Mouse (Mus musculus): ENCODE results near the gene Nans. TPM values are rescaled to one million over a fixed set of nuclear protein-coding genes. Genes with fewer than 3 reads are reported as not detected.

The Nans gene
- polyA plus RNA-seq (2014; fragmentation: Nextera tagmentation; extraction: Ambion mirVana) = 64.0 and 65.8 TPM in 2 replicates

DNA sequence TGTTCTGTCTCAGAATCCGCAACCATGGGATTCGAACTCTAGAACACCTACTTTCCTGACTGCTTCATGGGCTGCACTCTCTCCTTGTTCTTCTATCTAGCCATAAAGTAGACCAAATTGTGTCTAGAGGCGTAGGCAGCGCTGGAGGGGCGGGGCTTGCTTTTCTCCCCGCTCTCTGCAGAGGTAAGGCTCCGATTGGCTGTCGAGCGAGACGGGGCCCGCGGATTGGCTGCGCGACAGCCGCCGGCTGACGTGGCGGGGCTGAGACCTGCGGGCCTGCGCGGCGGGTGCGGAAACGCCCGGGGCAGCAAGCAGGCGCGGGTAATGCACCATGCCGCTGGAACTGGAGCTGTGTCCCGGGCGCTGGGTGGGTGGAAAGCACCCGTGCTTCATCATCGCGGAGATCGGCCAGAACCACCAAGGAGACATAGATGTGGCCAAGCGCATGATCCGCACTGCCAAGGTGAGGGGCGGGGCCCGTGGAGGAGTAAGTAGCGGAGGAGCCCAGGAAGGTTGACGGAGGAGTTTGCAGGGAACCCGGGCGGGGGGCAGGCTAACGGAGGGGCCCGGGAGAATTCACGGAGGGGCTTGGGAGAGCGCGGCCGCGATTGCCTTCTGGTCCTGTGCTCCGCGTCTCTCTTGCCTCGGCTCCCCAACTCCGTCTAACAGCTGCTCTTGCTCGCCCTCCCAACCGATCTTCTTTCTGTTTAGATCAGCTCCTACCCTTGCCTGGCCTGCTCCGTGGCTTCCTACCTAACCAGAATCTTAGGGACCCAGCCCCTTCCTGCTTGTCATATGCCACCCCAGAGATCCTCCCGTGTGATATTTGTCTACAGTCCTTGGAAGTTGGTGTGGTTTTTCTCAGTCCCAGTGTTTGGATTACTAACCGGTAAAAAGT is at the start of gene Nans:
TSS of gene Nans (plus strand) at position 221 of the 898 bp plus-strand sequence.
- Histone ChIP-seq H3K36me3 (ENCODE audit: control insufficient read depth, insufficient read depth, low read length) (peaks cover 17% of the 10 kb centered on the region), H3K9ac (ENCODE audit: low read depth, low read length) (peak within 1 kb of the TSS; percentile 80), H3K9me3 (ENCODE audit: control insufficient read depth, low read length) (no peaks in the 10 kb centered on the region), H3K4me2 (replicated peaks; ENCODE audit: low read depth, low read length) (peak within 1 kb of the TSS; percentile 87), H3K4me1 (ENCODE audit: control insufficient read depth, insufficient read depth, low read length) (peaks cover 8% of the 10 kb centered on the region; the same call in 1 of the 2 replicates), H3K27ac (ENCODE audit: low read depth, low read length) (peak within 1 kb of the TSS; percentile 51), H3K27me3 (ENCODE audit: control insufficient read depth, insufficient read depth, low read length) (no peaks in the 10 kb centered on the region), H3K4me3 (ENCODE audit: low read length) (peak within 1 kb of the TSS; percentile 85)
- WGBS = under 1% methylated on average over 58 of the region's 58 CpGs
- ATAC-seq (ENCODE audit: low FRiP score, low TSS enrichment) = peak; percentile 97

DNA sequence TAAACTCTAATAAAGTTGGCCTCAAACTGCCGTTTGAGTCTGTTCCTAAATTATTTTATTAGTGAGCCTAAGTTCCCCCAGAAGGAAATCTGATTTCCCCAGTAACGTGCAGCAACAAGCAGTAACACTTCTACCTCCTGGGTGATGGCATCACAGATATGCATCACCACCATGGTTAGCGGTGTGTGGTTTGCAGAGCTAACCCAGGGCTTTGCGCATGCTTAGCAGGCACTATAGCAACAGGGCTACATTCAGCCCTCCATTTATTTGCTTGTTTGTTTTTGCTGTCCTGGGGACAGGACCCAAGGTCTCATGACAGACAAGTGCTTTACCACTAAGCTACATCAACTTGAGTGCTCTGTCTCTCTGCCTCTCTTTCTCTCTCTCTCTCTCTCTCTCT is 46.5 kb upstream of the Nans start:
- Histone ChIP-seq H3K4me2 (replicated peaks; ENCODE audit: low read depth, low read length) (no peak overlapping the region), H3K36me3 (ENCODE audit: control insufficient read depth, insufficient read depth, low read length) (no peaks in the 10 kb centered on the region), H3K9ac (ENCODE audit: low read depth, low read length) (no peak overlapping the region), H3K9me3 (ENCODE audit: control insufficient read depth, low read length) (no peaks in the 10 kb centered on the region), H3K27ac (ENCODE audit: low read depth, low read length) (no peak overlapping the region), H3K4me3 (ENCODE audit: low read length) (no peak overlapping the region), H3K4me1 (ENCODE audit: control insufficient read depth, insufficient read depth, low read length) (no peaks in the 10 kb centered on the region), H3K27me3 (ENCODE audit: control insufficient read depth, insufficient read depth, low read length) (no peaks in the 10 kb centered on the region)
- WGBS = 52% methylated on average over 4 of the region's 4 CpGs
- ATAC-seq (ENCODE audit: low FRiP score, low TSS enrichment) = no peak

DNA sequence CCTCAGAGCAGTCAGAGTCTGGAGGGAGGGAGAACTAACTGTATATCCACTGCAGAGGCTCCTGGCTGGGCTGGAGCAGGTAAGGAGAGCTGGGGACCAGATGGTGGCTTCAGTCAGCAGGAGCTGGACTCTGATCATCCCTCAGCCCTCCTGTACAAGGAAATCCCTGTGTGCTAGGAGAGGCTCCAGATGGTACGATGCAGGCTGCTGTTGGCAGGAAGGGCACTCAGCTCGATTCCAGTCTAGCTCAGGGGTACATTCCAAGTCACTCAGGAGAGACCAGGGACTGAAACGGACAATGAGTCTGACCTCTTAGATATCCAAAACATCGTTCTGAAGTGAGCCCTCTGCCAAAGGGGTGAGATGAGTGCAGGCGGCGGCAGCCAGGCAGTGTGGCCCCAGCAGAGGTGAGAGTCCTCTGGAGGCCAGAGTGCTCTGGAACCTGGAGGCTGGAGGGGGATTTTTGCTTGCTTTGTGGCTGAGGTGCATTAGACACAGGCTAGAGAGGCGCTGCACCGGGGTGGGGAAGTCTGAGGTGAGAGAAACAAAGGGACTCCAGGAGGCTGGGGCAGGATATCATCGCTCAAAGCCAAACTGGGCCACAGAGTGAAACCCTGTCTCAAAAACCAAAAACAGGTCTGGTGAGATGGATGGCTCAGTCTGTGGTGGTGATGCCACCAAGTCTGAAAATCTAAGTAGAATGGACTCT is 43.7 kb upstream of the Nans start:
- no peaks in the 10 kb centered on the region for H3K36me3 ChIP-seq (ENCODE audit: control insufficient read depth, insufficient read depth, low read length)
- no peaks in the 10 kb centered on the region for H3K9me3 ChIP-seq (ENCODE audit: control insufficient read depth, low read length)
- no peak overlapping the region for H3K4me2 ChIP-seq (replicated peaks; ENCODE audit: low read depth, low read length)
- H3K4me3 ChIP-seq (ENCODE audit: low read length) = no peak overlapping the region
- H3K9ac ChIP-seq (ENCODE audit: low read depth, low read length) = no peak overlapping the region
- H3K27ac ChIP-seq (ENCODE audit: low read depth, low read length) = no peak overlapping the region
- WGBS = 38% methylated on average over 9 of the region's 9 CpGs
- H3K27me3 ChIP-seq (ENCODE audit: control insufficient read depth, insufficient read depth, low read length) = no peaks in the 10 kb centered on the region
- ATAC-seq (ENCODE audit: low FRiP score, low TSS enrichment) = no peak
- no peaks in the 10 kb centered on the region for H3K4me1 ChIP-seq (ENCODE audit: control insufficient read depth, insufficient read depth, low read length)

DNA sequence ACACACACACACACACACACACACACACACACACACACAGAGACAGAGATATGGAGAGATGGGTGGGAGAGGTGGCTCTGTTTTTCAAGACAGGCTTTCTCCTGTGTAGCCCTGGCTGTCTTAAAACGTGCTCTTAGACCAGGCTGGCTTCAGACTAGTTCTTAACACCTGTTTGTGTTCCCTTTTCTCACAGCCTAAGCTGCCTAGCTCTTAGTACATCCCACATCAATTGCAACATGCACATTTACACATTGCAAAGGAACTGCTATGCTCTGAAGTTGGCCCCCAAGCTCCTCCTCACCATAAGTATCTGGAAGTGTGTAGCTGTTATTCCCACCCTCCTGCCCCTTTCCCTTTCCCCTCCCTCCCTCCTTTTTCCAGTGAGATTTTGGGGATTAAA is 41.6 kb upstream of the Nans start:
- no peak overlapping the region for H3K27ac ChIP-seq (ENCODE audit: low read depth, low read length)

DNA sequence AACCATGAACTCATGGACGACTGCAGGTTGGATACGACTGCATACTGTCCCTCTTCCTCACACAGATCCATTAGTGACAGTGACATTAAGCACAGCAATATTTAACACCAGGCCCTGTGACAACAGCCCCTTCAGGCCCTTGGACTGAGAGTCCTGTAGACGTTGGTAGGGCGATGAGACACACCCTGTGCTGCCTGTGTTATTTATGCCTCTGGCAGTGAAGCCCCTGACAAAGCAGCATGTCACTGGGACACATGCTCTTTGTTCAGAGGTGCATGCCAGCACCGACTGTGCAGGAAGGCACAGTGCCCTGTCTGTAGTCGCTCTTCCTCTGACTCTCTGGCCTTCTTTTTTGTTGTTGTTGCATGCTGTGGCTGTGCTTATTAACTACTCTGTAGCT is 40.2 kb upstream of the Nans start:
- no peaks in the 10 kb centered on the region for H3K9me3 ChIP-seq (ENCODE audit: control insufficient read depth, low read length)
- no peak overlapping the region for H3K4me3 ChIP-seq (ENCODE audit: low read length)
- no peak for ATAC-seq (ENCODE audit: low FRiP score, low TSS enrichment)
- no peak overlapping the region for H3K27ac ChIP-seq (ENCODE audit: low read depth, low read length)
- no peak overlapping the region for H3K9ac ChIP-seq (ENCODE audit: low read depth, low read length)
- H3K4me2 ChIP-seq (replicated peaks; ENCODE audit: low read depth, low read length) = no peak overlapping the region
- no peaks in the 10 kb centered on the region for H3K27me3 ChIP-seq (ENCODE audit: control insufficient read depth, insufficient read depth, low read length)
- WGBS = 58% methylated on average over 6 of the region's 6 CpGs
- H3K4me1 ChIP-seq (ENCODE audit: control insufficient read depth, insufficient read depth, low read length) = peaks cover 9% of the 10 kb centered on the region
- H3K36me3 ChIP-seq (ENCODE audit: control insufficient read depth, insufficient read depth, low read length) = no peaks in the 10 kb centered on the region

More for the DNA sequence above, 41.6 kb upstream of the Nans start:
- Histone ChIP-seq H3K4me2 (replicated peaks; ENCODE audit: low read depth, low read length) (no peak overlapping the region), H3K9me3 (ENCODE audit: control insufficient read depth, low read length) (no peaks in the 10 kb centered on the region), H3K4me1 (ENCODE audit: control insufficient read depth, insufficient read depth, low read length) (no peaks in the 10 kb centered on the region), H3K4me3 (ENCODE audit: low read length) (no peak overlapping the region), H3K36me3 (ENCODE audit: control insufficient read depth, insufficient read depth, low read length) (no peaks in the 10 kb centered on the region), H3K27me3 (ENCODE audit: control insufficient read depth, insufficient read depth, low read length) (no peaks in the 10 kb centered on the region), H3K9ac (ENCODE audit: low read depth, low read length) (no peak overlapping the region)
- no peak for ATAC-seq (ENCODE audit: low FRiP score, low TSS enrichment)
- 76% methylated on average over 1 of the region's 1 CpGs for WGBS

DNA sequence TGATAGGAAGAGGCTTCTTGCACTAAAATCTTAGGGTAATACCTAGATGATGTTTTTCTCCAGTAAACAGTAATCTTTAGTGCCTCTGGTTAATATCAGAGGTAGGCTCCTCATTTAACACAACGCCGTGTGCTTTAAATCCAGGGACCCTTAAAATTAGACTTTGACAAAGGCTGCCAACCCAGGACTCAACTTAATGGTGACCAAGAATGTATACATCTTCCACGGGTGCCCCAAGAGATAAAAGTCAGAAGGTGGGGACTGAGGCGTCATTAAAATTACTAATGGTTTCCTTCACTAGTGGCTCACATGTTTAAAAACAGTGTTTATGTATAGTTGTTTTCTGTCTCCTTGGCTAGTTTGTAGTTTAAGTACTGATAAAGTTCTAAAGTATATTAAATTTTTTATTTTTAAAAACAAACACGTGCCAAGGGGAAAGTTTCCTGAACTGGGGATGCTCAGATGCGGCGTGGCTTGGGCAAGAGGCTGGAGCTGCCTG is 39.0 kb upstream of the Nans start:
- peaks cover 11% of the 10 kb centered on the region for H3K4me1 ChIP-seq (ENCODE audit: control insufficient read depth, insufficient read depth, low read length)
- H3K4me3 ChIP-seq (ENCODE audit: low read length) = peak overlapping the region; percentile 96
- no peaks in the 10 kb centered on the region for H3K27me3 ChIP-seq (ENCODE audit: control insufficient read depth, insufficient read depth, low read length)
- 31% methylated on average over 7 of the region's 7 CpGs for WGBS
- H3K27ac ChIP-seq (ENCODE audit: low read depth, low read length) = peak overlapping the region; percentile 99
- H3K36me3 ChIP-seq (ENCODE audit: control insufficient read depth, insufficient read depth, low read length) = no peaks in the 10 kb centered on the region
- peak overlapping the region; percentile 58 for H3K4me2 ChIP-seq (replicated peaks; ENCODE audit: low read depth, low read length)
- H3K9ac ChIP-seq (ENCODE audit: low read depth, low read length) = peak overlapping the region; percentile 100
- no peak for ATAC-seq (ENCODE audit: low FRiP score, low TSS enrichment)
- no peaks in the 10 kb centered on the region for H3K9me3 ChIP-seq (ENCODE audit: control insufficient read depth, low read length)

DNA sequence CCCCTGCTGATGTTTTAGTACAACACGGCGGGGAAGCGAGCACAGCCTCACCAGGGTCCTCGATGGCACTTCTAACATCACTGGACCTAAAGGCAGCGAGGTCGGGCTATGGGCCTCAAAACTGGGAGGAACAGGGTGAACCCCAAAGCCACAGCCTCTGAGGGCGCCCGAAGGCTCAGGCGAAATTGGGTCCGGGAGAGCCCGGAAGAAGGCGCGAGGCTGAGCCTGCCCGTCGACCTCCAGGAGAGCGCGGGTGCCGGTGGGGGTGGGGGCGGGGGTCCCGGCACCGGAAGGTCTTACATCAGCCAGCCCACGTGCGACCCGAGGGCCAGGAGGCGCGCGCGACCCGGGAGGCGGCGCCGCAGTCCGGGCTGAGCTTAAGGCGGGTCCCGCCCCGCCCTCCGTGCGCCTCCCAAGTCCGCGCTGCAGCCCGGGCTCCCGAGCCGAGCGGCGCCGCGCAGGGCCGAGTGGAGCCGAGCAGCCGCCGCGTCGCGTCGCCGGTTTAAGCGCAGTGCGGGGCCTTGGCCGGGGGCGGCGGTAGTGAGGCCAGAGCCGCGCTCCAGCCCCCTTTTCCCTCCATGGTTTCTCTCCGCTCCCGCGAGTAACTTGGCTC is 38.4 kb upstream of the Nans start, which contains the start of gene Anp32b:
TSS of gene Anp32b (plus strand) at position 384 of the 613 bp plus-strand sequence.
- under 1% methylated on average over 49 of the region's 66 CpGs for WGBS
- ATAC-seq (ENCODE audit: low FRiP score, low TSS enrichment) = peak; percentile 97
- peaks cover 16% of the 10 kb centered on the region for H3K4me1 ChIP-seq (ENCODE audit: control insufficient read depth, insufficient read depth, low read length)

DNA sequence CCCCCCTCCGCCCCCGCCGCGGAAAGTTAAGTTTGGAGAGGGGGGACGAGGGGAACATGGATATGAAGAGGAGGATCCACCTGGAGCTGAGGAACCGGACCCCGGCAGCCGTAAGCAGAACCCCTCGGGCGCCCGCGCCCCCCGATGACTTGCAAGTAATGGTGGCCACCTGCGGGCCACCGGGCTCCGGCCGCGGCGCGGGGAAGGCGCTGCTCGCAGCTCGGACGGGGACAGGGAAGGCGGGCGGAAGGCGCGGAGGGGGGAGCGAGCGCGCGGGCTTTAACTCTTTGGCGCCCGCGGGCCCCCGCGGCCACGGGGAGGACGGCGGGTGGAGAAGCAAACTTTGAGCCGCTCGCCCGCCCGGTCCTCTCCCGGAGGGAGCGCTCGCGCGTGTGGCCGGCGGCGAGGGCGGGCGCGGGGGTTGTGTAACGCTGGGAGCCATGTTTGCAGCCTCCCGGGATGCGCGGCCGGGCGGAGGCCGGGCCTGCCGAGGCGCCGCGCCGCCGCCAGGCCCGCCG is 37.7 kb upstream of the Nans start:
- under 1% methylated on average over 49 of the region's 70 CpGs for WGBS
- ATAC-seq (ENCODE audit: low FRiP score, low TSS enrichment) = peak; percentile 25

More for the DNA sequence above, 38.4 kb upstream of the Nans start, which contains the start of gene Anp32b:
- peak within 1 kb of the TSS; percentile 96 for H3K4me3 ChIP-seq (ENCODE audit: low read length)
- no peaks in the 10 kb centered on the region for H3K36me3 ChIP-seq (ENCODE audit: control insufficient read depth, insufficient read depth, low read length)
- no peaks in the 10 kb centered on the region for H3K27me3 ChIP-seq (ENCODE audit: control insufficient read depth, insufficient read depth, low read length)
- peak within 1 kb of the TSS; percentile 82 for H3K4me2 ChIP-seq (replicated peaks; ENCODE audit: low read depth, low read length)
- peak within 1 kb of the TSS; percentile 99 for H3K27ac ChIP-seq (ENCODE audit: low read depth, low read length)
- peak within 1 kb of the TSS; percentile 100 for H3K9ac ChIP-seq (ENCODE audit: low read depth, low read length)
- H3K9me3 ChIP-seq (ENCODE audit: control insufficient read depth, low read length) = no peaks in the 10 kb centered on the region

More for the DNA sequence above, 37.7 kb upstream of the Nans start:
- peak overlapping the region; percentile 100 for H3K9ac ChIP-seq (ENCODE audit: low read depth, low read length)
- H3K27me3 ChIP-seq (ENCODE audit: control insufficient read depth, insufficient read depth, low read length) = no peaks in the 10 kb centered on the region
- H3K4me3 ChIP-seq (ENCODE audit: low read length) = peak overlapping the region; percentile 96
- H3K27ac ChIP-seq (ENCODE audit: low read depth, low read length) = peak overlapping the region; percentile 99
- H3K4me1 ChIP-seq (ENCODE audit: control insufficient read depth, insufficient read depth, low read length) = peaks cover 19% of the 10 kb centered on the region
- peaks cover 2% of the 10 kb centered on the region; the same call in 1 of the 2 replicates for H3K36me3 ChIP-seq (ENCODE audit: control insufficient read depth, insufficient read depth, low read length)
- no peaks in the 10 kb centered on the region for H3K9me3 ChIP-seq (ENCODE audit: control insufficient read depth, low read length)
- peak overlapping the region; percentile 82 for H3K4me2 ChIP-seq (replicated peaks; ENCODE audit: low read depth, low read length)
